Mouse (Mus musculus) G1E (cell line): ENCODE measurements around the gene Gm26897. TPM values are rescaled to one million over a fixed set of nuclear protein-coding genes. Genes with fewer than 3 reads are reported as not detected.

Source experiments
- ATAC-seq: 2 replicates; pipeline ENCODE4 v1.8.0; 2016; ENCODE audit warnings: mild to moderate bottlenecking; ENCODE audit not compliant: insufficient number of reproducible peaks, poor library complexity, low FRiP score, severe bottlenecking; ENCODE audit errors: extremely low read depth
- DNase-seq: peaks from one replicate; pipeline ENCODE4 v3.0.0; 2012; ENCODE audit warnings: low spot score
- H3K27me3 ChIP-seq: 2 replicates; pipeline ENCODE4 v1.6.1; 2012; ENCODE audit warnings: mild to moderate bottlenecking, low read length, inconsistent platforms; ENCODE audit not compliant: insufficient read depth
- H3K36me3 ChIP-seq: replicated peaks from 2 replicates; pipeline ENCODE3; 2012; ENCODE audit warnings: mild to moderate bottlenecking, inconsistent platforms
- H3K4me1 ChIP-seq: 2 replicates; pipeline ENCODE4 v1.6.1; 2012; ENCODE audit warnings: low read depth, low read length, inconsistent platforms, mixed read lengths; ENCODE audit not compliant: insufficient read depth
- H3K4me3 ChIP-seq: 2 replicates; pipeline ENCODE4 v1.5.1; 2012; ENCODE audit warnings: low read depth, mild to moderate bottlenecking, inconsistent platforms, low read length, moderate library complexity, mixed read lengths
- H3K9me3 ChIP-seq: replicated peaks from 2 replicates; pipeline ENCODE4 v1.6.1; 2012; ENCODE audit warnings: inconsistent platforms
- CTCF ChIP-seq: IDR thresholded peaks from 2 replicates; pipeline ENCODE4 v1.5.1; 2012; ENCODE audit warnings: low read depth, low read length, inconsistent platforms, mixed read lengths
- GATA1 ChIP-seq: IDR thresholded peaks from 2 replicates; pipeline ENCODE4 v1.6.1; 2012; ENCODE audit warnings: borderline replicate concordance, low read length, inconsistent platforms, mixed read lengths
- GATA2 ChIP-seq: IDR thresholded peaks from 2 replicates; pipeline ENCODE4 v1.6.1; 2012; ENCODE audit warnings: low read depth, low read length, inconsistent platforms, borderline replicate concordance
- POLR2AphosphoS5 ChIP-seq: IDR thresholded peaks from 2 replicates; pipeline ENCODE4 v1.6.1; 2012; ENCODE audit warnings: low read depth, low read length, inconsistent platforms; ENCODE audit not compliant: insufficient replicate concordance
- TAL1 ChIP-seq: conservative IDR thresholded peaks from 2 replicates; pipeline ENCODE4 v1.6.1; 2012; ENCODE audit warnings: low read depth, low read length, inconsistent platforms, mixed read lengths
- polyA plus RNA-seq: library from polyadenylated mRNA; stranded (reverse); fragments of >175 nt; gene quantifications from 2 replicates; pipeline ENCODE4 v1.2.3, GENCODE M21; 2012
- total RNA-seq, 2 experiments: library from RNA; stranded (forward) in 1 of 2; stranded (reverse) in 1 of 2; fragments of 200-1000 nt in 1 of 2; fragments of >200 nt in 1 of 2; fragmentation: Nextera tagmentation in 1 of 2; gene quantifications; 2 replicates each; pipeline ENCODE4 v1.2.3; 2014 to 2017

The Gm26897 gene
- total and polyA plus RNA-seq, 3 experiments: not detected

- H3K27me3 ChIP-seq: no peaks in the 10 kb centered on the region
These were observed 38.4 kb downstream of the Gm26897 start for GRCm38 (mm10) chr5:111772127-111772526.

GRCm38 (mm10) chr5:111772591-111773406, 39.1 kb downstream of the Gm26897 start:
- Histone ChIP-seq H3K4me3 (no peak overlapping the region), H3K36me3 (no peaks in the 10 kb centered on the region), H3K27me3 (no peaks in the 10 kb centered on the region), H3K4me1 (no peaks in the 10 kb centered on the region), H3K9me3 (peaks cover 93% of the 10 kb centered on the region)
- ATAC-seq: no peak
- TF ChIP-seq TAL1 (no peak), GATA1 (no peak), GATA2 (no peak), CTCF (no peak), POLR2AphosphoS5 (no peak)
- DNase-seq: no peak

More at GRCm38 (mm10) chr5:111772127-111772526, 38.4 kb downstream of the Gm26897 start:
- no peaks in the 10 kb centered on the region for H3K36me3 ChIP-seq
- H3K4me1 ChIP-seq: no peaks in the 10 kb centered on the region
- no peak for ATAC-seq
- peaks cover 93% of the 10 kb centered on the region for H3K9me3 ChIP-seq
- TF ChIP-seq TAL1: no peak
- no peak for TF ChIP-seq GATA2
- no peak for TF ChIP-seq CTCF
- no peak for TF ChIP-seq POLR2AphosphoS5
- no peak for TF ChIP-seq GATA1
- DNase-seq: no peak
- no peak overlapping the region for H3K4me3 ChIP-seq

GRCm38 (mm10) chr5:111773407-111773733, 39.6 kb downstream of the Gm26897 start:
- H3K36me3 ChIP-seq: no peaks in the 10 kb centered on the region
- no peaks in the 10 kb centered on the region for H3K27me3 ChIP-seq
- peaks cover 94% of the 10 kb centered on the region for H3K9me3 ChIP-seq
- no peaks in the 10 kb centered on the region for H3K4me1 ChIP-seq
- no peak for ATAC-seq
- no peak overlapping the region for H3K4me3 ChIP-seq
- DNase-seq: no peak
- no peak for TF ChIP-seq CTCF
- no peak for TF ChIP-seq GATA2
- TF ChIP-seq POLR2AphosphoS5: no peak
- TF ChIP-seq GATA1: no peak
- no peak for TF ChIP-seq TAL1

- no peaks in the 10 kb centered on the region for H3K27me3 ChIP-seq
- no peaks in the 10 kb centered on the region for H3K4me1 ChIP-seq
- H3K4me3 ChIP-seq: no peak overlapping the region
- H3K36me3 ChIP-seq: no peaks in the 10 kb centered on the region
- TF ChIP-seq GATA1: no peak
- TF ChIP-seq TAL1: no peak
- TF ChIP-seq POLR2AphosphoS5: no peak
- no peak for TF ChIP-seq CTCF
- no peak for TF ChIP-seq GATA2
- ATAC-seq: no peak
- no peak for DNase-seq
- peaks cover 89% of the 10 kb centered on the region for H3K9me3 ChIP-seq
These were observed 42.5 kb downstream of the Gm26897 start for GRCm38 (mm10) chr5:111776246-111776645.

- no peak for ATAC-seq
- Histone ChIP-seq H3K36me3 (no peaks in the 10 kb centered on the region), H3K4me3 (no peak overlapping the region), H3K4me1 (no peaks in the 10 kb centered on the region), H3K27me3 (no peaks in the 10 kb centered on the region), H3K9me3 (peaks cover 87% of the 10 kb centered on the region)
- no peak for DNase-seq
- no peak for TF ChIP-seq CTCF
- no peak for TF ChIP-seq GATA1
- no peak for TF ChIP-seq TAL1
- no peak for TF ChIP-seq GATA2
- TF ChIP-seq POLR2AphosphoS5: no peak
These were observed 44.4 kb downstream of the Gm26897 start for GRCm38 (mm10) chr5:111778093-111778492.

GRCm38 (mm10) chr5:111779776-111780485, 46.2 kb downstream of the Gm26897 start:
- no peak for ATAC-seq
- H3K4me1 ChIP-seq: no peaks in the 10 kb centered on the region
- TF ChIP-seq GATA1 (no peak), POLR2AphosphoS5 (no peak), TAL1 (no peak), CTCF (no peak), GATA2 (no peak)
- H3K9me3 ChIP-seq: peaks cover 85% of the 10 kb centered on the region
- no peak for DNase-seq
- H3K27me3 ChIP-seq: no peaks in the 10 kb centered on the region
- H3K36me3 ChIP-seq: no peaks in the 10 kb centered on the region
- no peak overlapping the region for H3K4me3 ChIP-seq
